Mouse (Mus musculus): ENCODE data around the gene Oosp3.

Oosp3 gene

GRCm38 (mm10) chr19:11696755-11697154 is at the start of gene Oosp3:
Oosp3 (plus strand) TSS chr19:11697055.
- no peak for DNase-seq (ENCODE audit: low spot score)

DNA sequence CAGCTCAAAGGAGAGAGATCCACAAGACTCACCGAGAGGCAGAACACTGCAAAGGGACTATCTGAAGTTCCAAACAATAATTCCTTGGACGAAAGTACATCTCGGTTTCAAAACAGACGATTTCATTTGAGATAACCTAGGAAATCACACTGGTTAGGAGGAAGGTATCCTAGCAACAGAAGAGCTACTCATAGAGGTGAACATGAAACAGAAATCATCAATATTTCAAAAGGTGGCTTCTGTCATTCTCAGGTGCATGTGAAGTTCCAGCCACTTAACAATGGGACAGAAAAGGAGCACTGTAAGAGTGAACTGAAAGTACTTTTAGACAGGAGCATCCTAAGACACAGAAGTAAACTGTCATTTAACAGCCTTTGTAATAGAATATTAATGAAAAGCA is 47.3 kb upstream of the Oosp3 start:
- no peak for DNase-seq (ENCODE audit: low spot score)

DNA sequence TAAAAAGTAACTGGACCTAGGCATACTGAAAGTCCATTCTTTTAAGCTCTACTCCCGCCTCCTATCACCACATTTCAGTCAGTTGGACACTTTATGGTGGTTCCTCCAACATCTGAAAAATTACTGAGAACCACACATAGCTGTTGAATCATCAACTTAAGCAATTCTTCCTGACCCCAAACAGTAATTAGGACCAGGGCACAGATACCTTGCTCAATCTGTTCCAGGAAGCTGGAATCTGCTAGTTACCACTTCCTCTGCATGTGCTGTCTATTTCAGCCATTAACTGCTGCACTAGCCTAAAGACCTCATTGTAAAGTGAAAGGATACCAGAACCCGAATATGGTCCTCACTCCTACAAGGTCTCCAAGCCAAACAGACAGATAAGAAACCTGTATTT is 37.7 kb upstream of the Oosp3 start:
- DNase-seq (ENCODE audit: low spot score) = no peak

DNA sequence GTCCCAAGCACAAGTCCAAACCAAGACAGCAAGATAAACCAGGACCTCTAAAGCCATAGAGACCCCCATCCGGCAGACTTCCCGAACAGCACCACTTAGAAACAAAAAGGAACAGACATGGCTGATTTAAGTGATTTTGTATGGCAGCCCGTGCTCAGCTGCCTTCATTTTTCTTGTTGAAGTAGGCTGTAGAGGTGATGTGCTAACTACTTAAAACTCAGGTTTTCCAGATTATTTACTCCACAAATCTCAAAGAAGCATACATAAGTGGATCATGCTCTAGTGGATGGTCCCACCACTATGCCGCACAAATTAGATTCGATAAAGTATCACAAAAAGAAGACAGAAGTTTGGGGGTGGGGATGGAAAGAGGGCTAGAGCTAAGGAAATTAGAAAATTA is 36.4 kb upstream of the Oosp3 start, which contains the start of gene Oosp2:
TSS of gene Oosp2 (minus strand) at position 101 of the 400 bp plus-strand sequence.
- DNase-seq (ENCODE audit: low spot score) = no peak

GRCm38 (mm10) chr19:11661562-11661961 is 35.3 kb upstream of the Oosp3 start:
- no peak for DNase-seq (ENCODE audit: low spot score)

DNA sequence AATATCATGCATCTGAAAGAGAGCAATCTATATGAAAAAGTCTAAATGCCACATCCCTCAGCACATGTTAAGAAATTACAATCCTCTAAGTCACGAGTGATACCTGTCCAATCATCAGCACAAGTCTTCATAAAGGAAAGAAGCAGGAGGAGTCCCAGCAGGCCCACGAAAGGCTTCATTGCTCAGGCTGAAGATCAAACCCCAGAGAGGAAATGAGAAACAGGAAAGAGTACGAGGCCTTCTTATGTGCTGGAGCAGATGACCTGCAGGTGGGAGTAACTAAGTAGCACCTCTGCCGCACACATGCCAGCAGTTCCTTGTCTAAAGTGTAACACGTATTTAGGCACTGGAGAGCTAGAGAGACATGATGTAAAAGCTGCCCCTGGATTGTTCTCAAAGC is 6.0 kb upstream of the Oosp3 start, which contains the start of gene Oosp1:
TSS of gene Oosp1 (minus strand) at position 312 of the 400 bp plus-strand sequence.
- no peak for DNase-seq (ENCODE audit: low spot score)

- DNase-seq (ENCODE audit: low spot score) = no peak
Measured at GRCm38 (mm10) chr19:11691454-11691853, 5.4 kb upstream of the Oosp3 start.

- DNase-seq (ENCODE audit: low spot score) = no peak
Measured at GRCm38 (mm10) chr19:11698342-11698741, 1.5 kb downstream of the Oosp3 start.

DNA sequence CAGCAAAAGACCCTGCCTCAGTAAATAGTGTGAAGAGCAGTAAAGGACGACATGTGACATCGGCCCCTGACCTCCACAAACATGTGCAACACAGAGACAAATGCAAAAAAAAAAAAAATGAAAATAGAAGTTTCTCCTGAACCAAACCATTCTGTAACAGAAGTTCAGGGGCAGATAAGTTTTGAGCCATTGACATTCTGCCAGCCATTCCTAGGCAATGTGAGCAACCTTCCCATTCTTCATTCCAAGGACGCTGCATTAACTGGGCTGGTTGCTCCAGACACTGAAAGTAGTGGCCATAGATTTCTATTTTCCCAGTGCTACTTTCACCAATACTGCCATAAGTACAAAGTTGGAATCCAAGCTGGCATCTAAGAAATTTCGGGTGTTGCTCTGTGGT is 15.6 kb downstream of the Oosp3 start:
- no peak for DNase-seq (ENCODE audit: low spot score)

GRCm38 (mm10) chr19:11720071-11720470 is 23.2 kb downstream of the Oosp3 start:
- no peak for DNase-seq (ENCODE audit: low spot score)

DNA sequence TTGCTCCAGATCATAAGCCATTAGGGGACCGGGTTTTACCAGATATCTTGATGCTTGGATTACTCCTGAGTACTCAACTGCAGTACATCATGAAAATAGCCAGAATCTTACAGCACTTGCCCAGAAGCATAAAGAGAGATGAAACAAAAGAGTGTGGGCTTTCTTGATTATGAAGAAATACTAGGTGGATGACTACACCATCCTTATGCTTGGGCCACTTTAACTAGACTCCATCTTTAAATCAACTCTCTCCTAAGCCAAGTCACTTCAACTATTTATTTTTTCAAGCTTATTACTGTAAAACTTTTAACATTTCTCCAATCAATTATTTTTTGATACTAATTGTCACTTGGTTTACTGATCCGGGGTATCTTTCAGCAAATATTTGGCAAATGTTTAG is 27.0 kb downstream of the Oosp3 start:
- no peak for DNase-seq (ENCODE audit: low spot score)

GRCm38 (mm10) chr19:11724275-11724674 is 27.4 kb downstream of the Oosp3 start:
- no peak for DNase-seq (ENCODE audit: low spot score)

DNA sequence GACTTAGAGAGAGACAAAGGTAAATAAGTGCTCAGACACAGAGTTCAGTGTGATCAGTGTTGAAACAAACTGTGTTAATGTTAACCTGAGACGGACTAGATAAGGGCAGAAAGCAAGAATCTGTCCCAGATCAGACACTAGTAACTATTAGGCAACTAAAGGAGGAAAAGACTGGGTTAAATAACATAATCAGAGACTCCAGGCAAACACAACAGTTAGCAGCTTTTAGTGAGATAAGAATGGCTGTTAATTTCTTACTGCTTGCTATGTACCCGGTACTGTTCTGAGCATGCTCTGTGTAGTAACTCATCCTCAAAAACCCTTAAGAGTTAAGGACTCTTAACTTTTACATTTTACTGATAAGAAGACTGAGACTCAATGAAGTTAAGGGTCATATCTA is 29.1 kb downstream of the Oosp3 start:
- no peak for DNase-seq (ENCODE audit: low spot score)

GRCm38 (mm10) chr19:11727304-11727703 is 30.4 kb downstream of the Oosp3 start:
- DNase-seq (ENCODE audit: low spot score) = no peak

DNA sequence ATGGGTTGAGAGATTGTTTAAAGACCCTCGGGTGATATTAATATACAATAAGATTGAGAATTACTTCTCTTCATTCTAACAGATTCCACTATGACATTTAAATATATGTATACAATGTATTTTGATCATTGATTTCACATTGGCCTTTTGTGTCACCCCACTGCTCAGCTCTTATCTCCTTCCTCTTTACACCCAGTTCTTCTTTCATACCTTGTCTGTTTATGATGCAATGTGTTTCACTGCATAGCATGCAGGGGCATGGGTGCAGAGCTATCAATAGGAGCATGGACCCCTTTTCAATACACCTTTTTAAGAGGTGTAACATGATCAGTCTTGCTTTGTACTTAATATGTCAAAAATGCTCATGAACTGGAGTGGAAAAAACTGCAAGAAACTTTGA is 33.4 kb downstream of the Oosp3 start:
- no peak for DNase-seq (ENCODE audit: low spot score)

DNA sequence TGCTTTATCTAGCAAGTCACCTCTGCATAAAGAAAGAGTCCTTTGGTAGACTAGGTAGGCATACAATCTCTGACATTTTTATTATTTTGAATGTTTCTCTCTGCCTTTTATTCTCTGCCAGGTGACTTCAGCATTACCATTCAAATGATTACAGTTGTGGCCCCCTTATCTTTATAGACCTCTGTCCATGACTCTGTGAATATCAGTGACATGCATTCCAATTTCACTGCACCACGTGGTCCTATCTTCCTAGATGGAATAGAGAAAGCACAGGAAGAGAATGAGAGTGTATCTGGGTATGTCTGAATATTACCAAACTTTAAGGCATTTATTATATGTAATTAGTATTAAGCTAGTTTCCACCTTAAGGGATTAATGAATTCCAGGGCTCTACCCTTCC is 39.6 kb downstream of the Oosp3 start:
- no peak for DNase-seq (ENCODE audit: low spot score)

- DNase-seq (ENCODE audit: low spot score) = no peak
Measured at GRCm38 (mm10) chr19:11745680-11746079, 48.8 kb downstream of the Oosp3 start.

GRCm38 (mm10) chr19:11747298-11747697 is 50.4 kb downstream of the Oosp3 start, which contains the start of gene Gif:
Gif (plus strand) TSS chr19:11747554.
- DNase-seq (ENCODE audit: low spot score) = no peak
